Mouse (Mus musculus) spleen, postnatal 4 days (tissue): ENCODE results near the gene Robo1.
A peak's percentile ranks its signal among the peaks of the same experiment; 100 is the strongest.

Experiments used
- DNase-seq, 2 experiments: peaks; one replicate each; pipeline ENCODE4 v3.0.0; 2022; ENCODE audit warnings: low spot score in 2 of 2

The Robo1 gene

GRCm38 (mm10) chr16:72828381-72828780 lies 520.3 kb downstream of the Robo1 start:
- DNase-seq: no peak

- no peak for DNase-seq
Measured at GRCm38 (mm10) chr16:72829530-72829929, 521.4 kb downstream of the Robo1 start.

- no peak for DNase-seq
Measured at GRCm38 (mm10) chr16:72830394-72831056, 522.4 kb downstream of the Robo1 start.

- no peak for DNase-seq
Measured at GRCm38 (mm10) chr16:72834266-72834665, 526.2 kb downstream of the Robo1 start.

- no peak for DNase-seq
Measured at GRCm38 (mm10) chr16:72839031-72839430, 530.9 kb downstream of the Robo1 start.

GRCm38 (mm10) chr16:72841066-72841465 lies 533.0 kb downstream of the Robo1 start:
- DNase-seq: no peak

GRCm38 (mm10) chr16:72854101-72854500 lies 546.0 kb downstream of the Robo1 start:
- no peak for DNase-seq

GRCm38 (mm10) chr16:72854809-72855503 lies 546.9 kb downstream of the Robo1 start:
- no peak for DNase-seq

GRCm38 (mm10) chr16:72861707-72862277 lies 553.7 kb downstream of the Robo1 start:
- DNase-seq: no peak

GRCm38 (mm10) chr16:72866011-72866410 lies 557.9 kb downstream of the Robo1 start:
- DNase-seq: no peak

GRCm38 (mm10) chr16:72874934-72875732 lies 567.0 kb downstream of the Robo1 start:
- no peak for DNase-seq

- DNase-seq: no peak
Measured at GRCm38 (mm10) chr16:72888108-72888507, 580.0 kb downstream of the Robo1 start.

- DNase-seq: no peak
Measured at GRCm38 (mm10) chr16:72889401-72889800, 581.3 kb downstream of the Robo1 start.

- DNase-seq: no peak
Measured at GRCm38 (mm10) chr16:72897125-72897524, 589.0 kb downstream of the Robo1 start.

GRCm38 (mm10) chr16:72908895-72909294 lies 600.8 kb downstream of the Robo1 start:
- no peak for DNase-seq

- peak in 1 of 2 experiments; percentile 16 for DNase-seq
Measured at GRCm38 (mm10) chr16:72913134-72913533, 605.0 kb downstream of the Robo1 start.

GRCm38 (mm10) chr16:72914068-72914630 lies 606.0 kb downstream of the Robo1 start:
- no peak for DNase-seq

GRCm38 (mm10) chr16:72920013-72920412 lies 611.9 kb downstream of the Robo1 start:
- no peak for DNase-seq

GRCm38 (mm10) chr16:72924423-72925224 lies 616.5 kb downstream of the Robo1 start:
- no peak for DNase-seq

GRCm38 (mm10) chr16:72928525-72929122 lies 620.5 kb downstream of the Robo1 start:
- no peak for DNase-seq

- DNase-seq: no peak
Measured at GRCm38 (mm10) chr16:72930871-72931270, 622.8 kb downstream of the Robo1 start.
